Mouse (Mus musculus): Measurements from ENCODE around the gene Adap2. TPM values are rescaled to one million over a fixed set of nuclear protein-coding genes. Genes with fewer than 3 reads are reported as not detected.

Adap2 gene
- polyA plus RNA-seq, 1 experiment from 2014 or later = 1.6 TPM

- no peak overlapping the region for H3K27ac ChIP-seq (ENCODE audit: low read depth, low read length)
- DNase-seq (ENCODE audit: low spot score, missing footprints) (no peak), ATAC-seq (ENCODE audit: low FRiP score) (no peak)
- no peak overlapping the region for H3K9ac ChIP-seq (ENCODE audit: low read length)
- no peaks in the 10 kb centered on the region for H3K36me3 ChIP-seq (ENCODE audit: control insufficient read depth, insufficient read depth, low read length)
- H3K27me3 ChIP-seq (ENCODE audit: control insufficient read depth, insufficient read depth, low read length) = no peaks in the 10 kb centered on the region
- H3K9me3 ChIP-seq (ENCODE audit: control insufficient read depth, low read length) = no peaks in the 10 kb centered on the region
- no peak overlapping the region for H3K4me3 ChIP-seq (ENCODE audit: low read depth, low read length)
- H3K4me2 ChIP-seq = no peak overlapping the region
- 95% methylated on average over 9 of the region's 9 CpGs for WGBS
- no peaks in the 10 kb centered on the region for H3K4me1 ChIP-seq (ENCODE audit: control insufficient read depth, insufficient read depth, low read length)
Measured at GRCm38 (mm10) chr11:80168121-80168520, 14.2 kb downstream of the Adap2 start.

DNA sequence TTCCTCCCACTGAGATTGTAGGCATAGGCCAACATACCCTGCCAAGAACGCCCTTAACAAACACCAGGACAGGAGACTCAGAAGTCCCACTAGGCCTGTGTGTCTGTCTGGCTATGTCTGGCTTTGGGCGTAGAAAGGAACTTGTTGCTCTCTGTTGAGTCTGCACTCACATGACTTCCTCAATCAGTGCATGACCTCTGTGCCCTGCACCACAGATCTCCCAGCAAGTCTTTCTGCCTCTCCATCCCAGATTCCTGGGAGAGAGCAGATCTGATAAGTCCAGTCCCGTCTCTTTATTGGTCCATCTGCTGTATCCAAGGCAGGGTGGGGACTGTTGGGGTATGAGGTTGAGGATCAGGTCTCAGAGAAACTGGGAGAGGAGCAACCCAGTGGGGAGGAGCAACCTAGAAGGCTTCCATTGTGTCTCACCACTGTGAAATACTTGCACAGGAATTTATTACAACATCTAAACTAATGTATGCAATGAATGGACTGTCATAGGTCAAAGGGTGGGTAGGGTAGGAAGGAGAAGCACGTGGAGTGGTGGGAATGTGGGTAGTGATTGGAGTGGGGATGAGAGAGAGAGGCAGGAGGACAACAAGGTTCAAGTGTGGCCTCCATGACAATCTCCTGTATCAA, 14.8 kb downstream of the Adap2 start:
- 80% methylated on average over 4 of the region's 4 CpGs for WGBS
- H3K9ac ChIP-seq (ENCODE audit: low read length) = no peak overlapping the region

GRCm38 (mm10) chr11:80169629-80170028, 15.7 kb downstream of the Adap2 start:
- no peak overlapping the region for H3K9ac ChIP-seq (ENCODE audit: low read length)
- DNase-seq (ENCODE audit: low spot score, missing footprints) (no peak), ATAC-seq (ENCODE audit: low FRiP score) (no peak)
- no peak overlapping the region for H3K4me2 ChIP-seq
- no peaks in the 10 kb centered on the region for H3K4me1 ChIP-seq (ENCODE audit: control insufficient read depth, insufficient read depth, low read length)
- H3K9me3 ChIP-seq (ENCODE audit: control insufficient read depth, low read length) = no peaks in the 10 kb centered on the region
- H3K36me3 ChIP-seq (ENCODE audit: control insufficient read depth, insufficient read depth, low read length) = no peaks in the 10 kb centered on the region
- 86% methylated on average over 3 of the region's 3 CpGs for WGBS
- H3K4me3 ChIP-seq (ENCODE audit: low read depth, low read length) = no peak overlapping the region
- H3K27me3 ChIP-seq (ENCODE audit: control insufficient read depth, insufficient read depth, low read length) = no peaks in the 10 kb centered on the region
- H3K27ac ChIP-seq (ENCODE audit: low read depth, low read length) = no peak overlapping the region

More for the DNA sequence above, 14.8 kb downstream of the Adap2 start:
- no peaks in the 10 kb centered on the region for H3K9me3 ChIP-seq (ENCODE audit: control insufficient read depth, low read length)
- H3K4me1 ChIP-seq (ENCODE audit: control insufficient read depth, insufficient read depth, low read length) = no peaks in the 10 kb centered on the region
- ATAC-seq (ENCODE audit: low FRiP score) = no peak
- no peak for DNase-seq (ENCODE audit: low spot score, missing footprints)
- H3K4me3 ChIP-seq (ENCODE audit: low read depth, low read length) = no peak overlapping the region
- no peaks in the 10 kb centered on the region for H3K27me3 ChIP-seq (ENCODE audit: control insufficient read depth, insufficient read depth, low read length)
- H3K36me3 ChIP-seq (ENCODE audit: control insufficient read depth, insufficient read depth, low read length) = no peaks in the 10 kb centered on the region
- no peak overlapping the region for H3K4me2 ChIP-seq
- no peak overlapping the region for H3K27ac ChIP-seq (ENCODE audit: low read depth, low read length)

DNA sequence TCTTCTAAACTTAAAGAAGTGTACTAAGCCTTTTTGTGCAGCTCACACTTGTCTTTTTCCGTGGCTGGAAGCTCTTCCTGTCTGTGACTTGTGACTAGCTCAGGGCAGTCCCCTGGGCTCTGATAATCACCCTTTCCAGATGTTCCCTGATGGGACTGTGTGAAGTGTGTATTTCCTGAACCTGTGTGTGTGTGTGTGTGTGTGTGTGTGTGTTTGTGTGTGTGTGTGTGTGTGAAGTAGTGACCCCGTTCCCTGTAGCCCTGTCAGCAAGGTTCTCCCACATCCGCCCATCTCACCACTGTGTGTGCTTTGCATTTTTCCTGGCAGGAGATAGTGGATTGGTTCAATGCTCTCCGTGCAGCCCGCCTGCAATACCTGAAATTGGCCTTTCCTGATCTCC, 16.4 kb downstream of the Adap2 start:
- DNase-seq (ENCODE audit: low spot score, missing footprints) = no peak
- no peak for ATAC-seq (ENCODE audit: low FRiP score)
- 80% methylated on average over 5 of the region's 5 CpGs for WGBS
- Histone ChIP-seq H3K4me1 (ENCODE audit: control insufficient read depth, insufficient read depth, low read length) (no peaks in the 10 kb centered on the region), H3K4me2 (no peak overlapping the region), H3K36me3 (ENCODE audit: control insufficient read depth, insufficient read depth, low read length) (no peaks in the 10 kb centered on the region), H3K27ac (ENCODE audit: low read depth, low read length) (no peak overlapping the region), H3K9me3 (ENCODE audit: control insufficient read depth, low read length) (no peaks in the 10 kb centered on the region), H3K9ac (ENCODE audit: low read length) (no peak overlapping the region), H3K4me3 (ENCODE audit: low read depth, low read length) (no peak overlapping the region), H3K27me3 (ENCODE audit: control insufficient read depth, insufficient read depth, low read length) (no peaks in the 10 kb centered on the region)

DNA sequence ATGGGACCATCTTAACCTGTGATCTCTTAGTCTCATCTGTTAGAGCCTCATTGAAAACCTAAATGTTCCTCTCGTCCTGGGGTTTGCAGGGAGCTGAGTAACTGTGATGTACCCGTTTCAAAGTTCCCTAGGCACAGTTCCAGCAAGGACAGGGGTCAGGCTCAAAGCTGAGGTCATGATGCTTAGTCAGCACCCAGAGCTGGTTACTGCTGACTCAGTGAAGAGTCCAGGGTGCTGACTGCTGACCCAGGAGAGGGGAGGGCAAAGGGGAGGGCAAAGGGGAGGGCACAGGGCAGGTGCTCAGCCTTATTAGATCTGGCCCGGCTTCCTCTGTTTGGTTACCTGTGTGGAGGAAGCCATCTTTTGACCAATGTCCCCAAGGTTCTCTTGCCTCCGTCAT, 18.0 kb downstream of the Adap2 start:
- no peak overlapping the region for H3K4me2 ChIP-seq
- ATAC-seq (ENCODE audit: low FRiP score) (no peak), DNase-seq (ENCODE audit: low spot score, missing footprints) (no peak)
- H3K4me1 ChIP-seq (ENCODE audit: control insufficient read depth, insufficient read depth, low read length) = no peaks in the 10 kb centered on the region
- H3K27ac ChIP-seq (ENCODE audit: low read depth, low read length) = no peak overlapping the region
- no peak overlapping the region for H3K4me3 ChIP-seq (ENCODE audit: low read depth, low read length)
- no peaks in the 10 kb centered on the region for H3K36me3 ChIP-seq (ENCODE audit: control insufficient read depth, insufficient read depth, low read length)
- no peak overlapping the region for H3K9ac ChIP-seq (ENCODE audit: low read length)
- H3K27me3 ChIP-seq (ENCODE audit: control insufficient read depth, insufficient read depth, low read length) = no peaks in the 10 kb centered on the region
- 66% methylated on average over 4 of the region's 4 CpGs for WGBS
- H3K9me3 ChIP-seq (ENCODE audit: control insufficient read depth, low read length) = no peaks in the 10 kb centered on the region

- H3K9me3 ChIP-seq (ENCODE audit: control insufficient read depth, low read length) = no peaks in the 10 kb centered on the region
- no peak overlapping the region for H3K4me3 ChIP-seq (ENCODE audit: low read depth, low read length)
- H3K27ac ChIP-seq (ENCODE audit: low read depth, low read length) = no peak overlapping the region
- 83% methylated on average over 11 of the region's 11 CpGs for WGBS
- no peaks in the 10 kb centered on the region for H3K4me1 ChIP-seq (ENCODE audit: control insufficient read depth, insufficient read depth, low read length)
- no peak for DNase-seq (ENCODE audit: low spot score, missing footprints)
- no peak for ATAC-seq (ENCODE audit: low FRiP score)
- no peak overlapping the region for H3K4me2 ChIP-seq
- no peak overlapping the region for H3K9ac ChIP-seq (ENCODE audit: low read length)
- H3K36me3 ChIP-seq (ENCODE audit: control insufficient read depth, insufficient read depth, low read length) = no peaks in the 10 kb centered on the region
- H3K27me3 ChIP-seq (ENCODE audit: control insufficient read depth, insufficient read depth, low read length) = no peaks in the 10 kb centered on the region
Measured at GRCm38 (mm10) chr11:80173963-80174670, 20.2 kb downstream of the Adap2 start.

DNA sequence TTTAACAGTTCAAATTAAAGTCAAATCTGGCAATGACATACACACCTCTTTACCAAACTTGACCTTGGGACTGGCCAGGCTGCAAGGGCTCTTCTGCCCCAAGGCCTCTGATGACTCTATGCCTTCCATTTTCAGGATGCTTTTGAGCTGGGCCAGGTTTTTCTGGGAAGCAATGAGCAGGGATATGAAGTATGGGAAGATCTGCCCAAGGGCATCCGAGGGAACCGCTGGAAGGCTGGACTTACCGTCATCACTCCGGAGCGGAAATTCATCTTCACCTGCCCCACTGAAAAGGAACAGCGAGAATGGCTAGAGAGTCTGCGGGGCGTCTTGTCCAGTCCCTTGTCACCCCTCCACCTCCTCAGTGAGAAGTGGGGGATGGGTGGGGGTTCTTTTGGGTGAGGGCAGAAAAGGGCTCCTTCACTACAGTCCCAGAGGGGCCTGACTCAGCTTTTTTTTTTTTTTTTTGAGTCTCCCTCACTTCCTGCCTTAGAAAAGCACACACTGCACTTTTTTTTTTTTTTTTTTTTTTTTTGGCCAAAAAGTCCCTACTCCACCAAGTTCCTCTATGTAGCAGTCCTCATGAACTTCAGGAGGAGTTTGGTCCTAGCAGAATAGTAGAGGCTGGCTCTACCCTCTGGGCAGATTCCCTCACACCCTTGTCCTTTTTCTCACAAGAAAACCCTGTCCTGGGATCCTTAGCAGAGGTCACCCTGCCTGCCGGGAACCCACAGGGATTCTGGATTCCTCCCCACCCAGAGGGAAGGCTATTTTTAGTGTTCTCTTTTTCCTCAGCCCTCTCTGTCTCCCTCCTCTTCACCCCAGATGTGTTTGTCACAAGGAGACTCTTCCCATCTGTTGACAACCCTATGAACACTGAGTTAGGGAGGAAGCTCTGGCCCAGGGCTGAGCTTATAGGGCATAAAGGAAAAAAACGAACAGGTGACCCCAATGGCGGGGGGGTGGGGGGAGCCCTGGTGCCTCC, 23.3 kb downstream of the Adap2 start:
- DNase-seq (ENCODE audit: low spot score, missing footprints) = no peak
- no peak for ATAC-seq (ENCODE audit: low FRiP score)
- Histone ChIP-seq H3K4me1 (ENCODE audit: control insufficient read depth, insufficient read depth, low read length) (no peaks in the 10 kb centered on the region), H3K36me3 (ENCODE audit: control insufficient read depth, insufficient read depth, low read length) (no peaks in the 10 kb centered on the region), H3K27me3 (ENCODE audit: control insufficient read depth, insufficient read depth, low read length) (no peaks in the 10 kb centered on the region), H3K4me2 (no peak overlapping the region), H3K27ac (ENCODE audit: low read depth, low read length) (no peak overlapping the region), H3K4me3 (ENCODE audit: low read depth, low read length) (no peak overlapping the region), H3K9me3 (ENCODE audit: control insufficient read depth, low read length) (no peaks in the 10 kb centered on the region), H3K9ac (ENCODE audit: low read length) (no peak overlapping the region)
- WGBS = 75% methylated on average over 11 of the region's 11 CpGs

- Histone ChIP-seq H3K4me3 (ENCODE audit: low read depth, low read length) (no peak overlapping the region), H3K4me1 (ENCODE audit: control insufficient read depth, insufficient read depth, low read length) (no peaks in the 10 kb centered on the region), H3K9me3 (ENCODE audit: control insufficient read depth, low read length) (no peaks in the 10 kb centered on the region), H3K27ac (ENCODE audit: low read depth, low read length) (no peak overlapping the region), H3K4me2 (no peak overlapping the region), H3K36me3 (ENCODE audit: control insufficient read depth, insufficient read depth, low read length) (no peaks in the 10 kb centered on the region), H3K9ac (ENCODE audit: low read length) (no peak overlapping the region), H3K27me3 (ENCODE audit: control insufficient read depth, insufficient read depth, low read length) (no peaks in the 10 kb centered on the region)
- no peak for DNase-seq (ENCODE audit: low spot score, missing footprints)
- 89% methylated on average over 8 of the region's 8 CpGs for WGBS
- ATAC-seq (ENCODE audit: low FRiP score) = no peak
Measured at GRCm38 (mm10) chr11:80178316-80178715, 24.4 kb downstream of the Adap2 start.

Measured in midbrain, embryonic 11.5 days (tissue).